Mouse (Mus musculus) lung, adult 2 months (tissue): ENCODE measurements around the gene Lysmd3.

Experiments
- CTCF ChIP-seq: fragments of 200-500 bp; IDR thresholded peaks from 2 replicates; pipeline ENCODE4 v1.5.1; 2011; ENCODE audit warnings: mild to moderate bottlenecking, low read length, control low read depth; ENCODE audit not compliant: insufficient read depth
- POLR2A ChIP-seq: fragments of 200-500 bp; IDR thresholded peaks from 2 replicates; pipeline ENCODE4 v1.6.1; 2011; ENCODE audit warnings: low read depth, mild to moderate bottlenecking, control low read depth, low read length, borderline replicate concordance; ENCODE audit errors: extremely low read depth

- TF ChIP-seq POLR2A: peak; percentile 55; the same call in 1 of the 2 replicates
- TF ChIP-seq CTCF: no peak
Measured at GRCm38 (mm10) chr13:81710775-81711545, 53.5 kb downstream of the Lysmd3 start, which contains the start of the genes Polr3g and Mblac2.
